Mouse (Mus musculus): ENCODE measurements at regions not wholly inside any gene's neighbourhood (a gene's known extent, or its start where the extent isn't known, plus 50 kb on each side); places are given as distances from the start of the nearest gene placed in this dataset.

GRCm38 (mm10) chr13:107645121-107645864 lies 399.0 kb upstream of the Smim15 start:
- DNase-seq (no peak), ATAC-seq (ENCODE audit: low read depth) (no peak)
- Histone ChIP-seq H3K27ac (no peak overlapping the region), H3K4me2 (peak overlapping the region; percentile 51), H3K4me1 (replicated peaks) (0 out of 2 replicates have a peak, but pooled peaks cover 2% of the 10 kb centered on the region), H3K36me3 (no peaks in the 10 kb centered on the region), H3K4me3 (replicated peaks) (peak overlapping the region; percentile 28), H3K27me3 (peaks cover 49% of the 10 kb centered on the region), H3K9ac (no peak overlapping the region), H3K9me3 (replicated peaks) (no peaks in the 10 kb centered on the region)
- WGBS (ENCODE audit: insufficient replicate concordance), result 5% methylated on average over 36 of the region's 36 CpGs

GRCm38 (mm10) chr13:107644705-107645104 lies 399.5 kb upstream of the Smim15 start:
- peaks cover 49% of the 10 kb centered on the region for H3K27me3 ChIP-seq
- no peaks in the 10 kb centered on the region for H3K9me3 ChIP-seq (replicated peaks)
- no peak for DNase-seq
- H3K36me3 ChIP-seq, result no peaks in the 10 kb centered on the region
- 26% methylated on average over 12 of the region's 12 CpGs for WGBS (ENCODE audit: insufficient replicate concordance)
- no peak overlapping the region for H3K9ac ChIP-seq
- no peak overlapping the region for H3K27ac ChIP-seq
- no peak for ATAC-seq (ENCODE audit: low read depth)
- H3K4me3 ChIP-seq (replicated peaks), result peak overlapping the region; percentile 28; the same call in 1 of the 2 replicates
- peak overlapping the region; percentile 51 for H3K4me2 ChIP-seq
- 0 out of 2 replicates have a peak, but pooled peaks cover 2% of the 10 kb centered on the region for H3K4me1 ChIP-seq (replicated peaks)

- no peak overlapping the region for H3K4me2 ChIP-seq
- peaks cover 32% of the 10 kb centered on the region for H3K27me3 ChIP-seq
- H3K9ac ChIP-seq, result no peak overlapping the region
- ATAC-seq (ENCODE audit: low read depth), result no peak
- H3K4me1 ChIP-seq (replicated peaks), result 0 out of 2 replicates have a peak, but pooled peaks cover 2% of the 10 kb centered on the region
- H3K4me3 ChIP-seq (replicated peaks), result no peak overlapping the region
- no peaks in the 10 kb centered on the region for H3K9me3 ChIP-seq (replicated peaks)
- no peak for DNase-seq
- 57% methylated on average over 14 of the region's 14 CpGs for WGBS (ENCODE audit: insufficient replicate concordance)
- H3K27ac ChIP-seq, result no peak overlapping the region
- no peaks in the 10 kb centered on the region for H3K36me3 ChIP-seq
Measured at GRCm38 (mm10) chr13:107641926-107642657, 402.2 kb upstream of the Smim15 start.

GRCm38 (mm10) chr13:107639620-107640019 lies 404.6 kb upstream of the Smim15 start:
- H3K9me3 ChIP-seq (replicated peaks), result no peaks in the 10 kb centered on the region
- peaks cover 9% of the 10 kb centered on the region for H3K27me3 ChIP-seq
- 43% methylated on average over 4 of the region's 4 CpGs for WGBS (ENCODE audit: insufficient replicate concordance)
- no peaks in the 10 kb centered on the region for H3K4me1 ChIP-seq (replicated peaks)
- no peak overlapping the region for H3K4me2 ChIP-seq
- no peak overlapping the region for H3K9ac ChIP-seq
- H3K36me3 ChIP-seq, result no peaks in the 10 kb centered on the region
- no peak overlapping the region for H3K4me3 ChIP-seq (replicated peaks)
- H3K27ac ChIP-seq, result no peak overlapping the region
- ATAC-seq (ENCODE audit: low read depth), result no peak
- DNase-seq, result no peak

GRCm38 (mm10) chr13:107637269-107637668 lies 407.0 kb upstream of the Smim15 start:
- ATAC-seq (ENCODE audit: low read depth), result no peak
- H3K9ac ChIP-seq, result no peak overlapping the region
- 58% methylated on average over 5 of the region's 5 CpGs for WGBS (ENCODE audit: insufficient replicate concordance)
- H3K4me1 ChIP-seq (replicated peaks), result no peaks in the 10 kb centered on the region
- no peaks in the 10 kb centered on the region for H3K27me3 ChIP-seq
- no peak for DNase-seq
- no peak overlapping the region for H3K4me3 ChIP-seq (replicated peaks)
- H3K4me2 ChIP-seq, result no peak overlapping the region
- H3K9me3 ChIP-seq (replicated peaks), result no peaks in the 10 kb centered on the region
- H3K36me3 ChIP-seq, result no peaks in the 10 kb centered on the region
- no peak overlapping the region for H3K27ac ChIP-seq

GRCm38 (mm10) chr13:107635114-107635513 lies 409.1 kb upstream of the Smim15 start:
- H3K36me3 ChIP-seq, result no peaks in the 10 kb centered on the region
- no peaks in the 10 kb centered on the region for H3K4me1 ChIP-seq (replicated peaks)
- no peak for ATAC-seq (ENCODE audit: low read depth)
- WGBS (ENCODE audit: insufficient replicate concordance), result 57% methylated on average over 5 of the region's 5 CpGs
- no peak overlapping the region for H3K9ac ChIP-seq
- H3K4me2 ChIP-seq, result no peak overlapping the region
- H3K4me3 ChIP-seq (replicated peaks), result no peak overlapping the region
- no peak overlapping the region for H3K27ac ChIP-seq
- H3K9me3 ChIP-seq (replicated peaks), result no peaks in the 10 kb centered on the region
- no peaks in the 10 kb centered on the region for H3K27me3 ChIP-seq
- DNase-seq, result no peak

- no peaks in the 10 kb centered on the region for H3K9me3 ChIP-seq (replicated peaks)
- no peak overlapping the region for H3K4me2 ChIP-seq
- H3K36me3 ChIP-seq, result no peaks in the 10 kb centered on the region
- no peaks in the 10 kb centered on the region for H3K27me3 ChIP-seq
- 76% methylated on average over 2 of the region's 2 CpGs for WGBS (ENCODE audit: insufficient replicate concordance)
- H3K4me3 ChIP-seq (replicated peaks), result no peak overlapping the region
- no peak for DNase-seq
- no peaks in the 10 kb centered on the region for H3K4me1 ChIP-seq (replicated peaks)
- no peak overlapping the region for H3K27ac ChIP-seq
- no peak overlapping the region for H3K9ac ChIP-seq
- ATAC-seq (ENCODE audit: low read depth), result no peak
Measured at GRCm38 (mm10) chr13:107627073-107627472, 417.2 kb upstream of the Smim15 start.

GRCm38 (mm10) chr13:107626670-107627069 lies 417.6 kb upstream of the Smim15 start:
- ATAC-seq (ENCODE audit: low read depth) (no peak), DNase-seq (no peak)
- Histone ChIP-seq H3K4me2 (no peak overlapping the region), H3K9me3 (replicated peaks) (no peaks in the 10 kb centered on the region), H3K27me3 (no peaks in the 10 kb centered on the region), H3K4me1 (replicated peaks) (no peaks in the 10 kb centered on the region), H3K9ac (no peak overlapping the region), H3K4me3 (replicated peaks) (no peak overlapping the region), H3K36me3 (no peaks in the 10 kb centered on the region), H3K27ac (no peak overlapping the region)
- WGBS (ENCODE audit: insufficient replicate concordance), result 58% methylated on average over 8 of the region's 8 CpGs

- 46% methylated on average over 2 of the region's 2 CpGs for WGBS (ENCODE audit: insufficient replicate concordance)
- no peaks in the 10 kb centered on the region for H3K9me3 ChIP-seq (replicated peaks)
- H3K27me3 ChIP-seq, result no peaks in the 10 kb centered on the region
- ATAC-seq (ENCODE audit: low read depth) (no peak), DNase-seq (no peak)
- H3K4me2 ChIP-seq, result no peak overlapping the region
- no peak overlapping the region for H3K9ac ChIP-seq
- no peak overlapping the region for H3K27ac ChIP-seq
- no peak overlapping the region for H3K4me3 ChIP-seq (replicated peaks)
- H3K36me3 ChIP-seq, result no peaks in the 10 kb centered on the region
- peaks cover 22% of the 10 kb centered on the region for H3K4me1 ChIP-seq (replicated peaks)
Measured at GRCm38 (mm10) chr13:107621337-107621736, 422.9 kb upstream of the Smim15 start.

- DNase-seq, result no peak
- WGBS (ENCODE audit: insufficient replicate concordance), result 35% methylated on average over 2 of the region's 2 CpGs
Measured at GRCm38 (mm10) chr13:107620887-107621286, 423.4 kb upstream of the Smim15 start.

GRCm38 (mm10) chr13:107620210-107620609 lies 424.0 kb upstream of the Smim15 start:
- H3K4me2 ChIP-seq, result 0 out of 2 replicates have a peak overlapping the region, but pooled peaks have one; percentile 47
- no peaks in the 10 kb centered on the region for H3K27me3 ChIP-seq
- H3K4me1 ChIP-seq (replicated peaks), result peaks cover 22% of the 10 kb centered on the region
- no peak overlapping the region for H3K4me3 ChIP-seq (replicated peaks)
- no peak overlapping the region for H3K9ac ChIP-seq
- ATAC-seq (ENCODE audit: low read depth) (no peak), DNase-seq (no peak)
- H3K36me3 ChIP-seq, result no peaks in the 10 kb centered on the region
- 28% methylated on average over 6 of the region's 6 CpGs for WGBS (ENCODE audit: insufficient replicate concordance)
- H3K9me3 ChIP-seq (replicated peaks), result no peaks in the 10 kb centered on the region
- no peak overlapping the region for H3K27ac ChIP-seq

More at GRCm38 (mm10) chr13:107620887-107621286, 423.4 kb upstream of the Smim15 start:
- Histone ChIP-seq H3K4me1 (replicated peaks) (peaks cover 22% of the 10 kb centered on the region), H3K36me3 (no peaks in the 10 kb centered on the region), H3K27ac (no peak overlapping the region), H3K4me2 (no peak overlapping the region), H3K4me3 (replicated peaks) (no peak overlapping the region), H3K9me3 (replicated peaks) (no peaks in the 10 kb centered on the region), H3K9ac (no peak overlapping the region), H3K27me3 (no peaks in the 10 kb centered on the region)
- no peak for ATAC-seq (ENCODE audit: low read depth)

Measured in liver, embryonic 13.5 days (tissue).